Mouse (Mus musculus): ENCODE data around the gene Grip1. TPM values are rescaled to one million over a fixed set of nuclear protein-coding genes. Genes with fewer than 3 reads are reported as not detected.

Grip1 gene
- polyA plus RNA-seq, 1 experiment from 2014 or later: 16.2 TPM

DNA sequence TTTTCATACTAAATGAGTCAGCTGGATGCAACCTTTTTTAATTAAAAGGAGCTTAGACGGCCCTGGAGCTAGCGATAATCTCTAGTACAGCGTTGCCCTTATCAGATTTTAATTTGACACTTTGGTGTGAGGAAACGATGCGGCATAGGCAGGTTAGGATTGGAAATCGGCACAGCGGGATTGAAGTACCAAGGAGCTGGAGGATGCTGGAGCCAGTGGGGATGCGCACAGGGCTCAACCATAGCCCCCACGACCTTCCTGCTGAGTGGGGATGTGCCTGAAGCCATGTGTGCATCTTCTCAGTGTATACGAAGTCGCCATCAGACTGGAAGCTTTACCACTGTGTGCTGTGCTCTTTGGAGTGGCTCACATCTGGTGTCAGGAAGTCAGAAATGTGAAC, 526.4 kb downstream of the Grip1 start:
- Histone ChIP-seq H3K4me1 (ENCODE audit: control insufficient read depth, insufficient read depth, low read length) (no peaks in the 10 kb centered on the region), H3K36me3 (ENCODE audit: control insufficient read depth, insufficient read depth, low read length) (no peaks in the 10 kb centered on the region), H3K27me3 (ENCODE audit: control insufficient read depth, insufficient read depth, low read length) (no peaks in the 10 kb centered on the region), H3K4me2 (ENCODE audit: low read depth) (no peak overlapping the region), H3K9ac (ENCODE audit: low read length) (no peak overlapping the region), H3K27ac (ENCODE audit: low read depth, low read length) (no peak overlapping the region), H3K4me3 (ENCODE audit: low read depth, low read length) (no peak overlapping the region), H3K9me3 (ENCODE audit: control insufficient read depth, low read length) (no peaks in the 10 kb centered on the region)
- 60% methylated on average over 11 of the region's 11 CpGs for WGBS
- no peak for DNase-seq (ENCODE audit: low spot score)
- no peak for ATAC-seq (ENCODE audit: insufficient read depth, low FRiP score, low TSS enrichment)

DNA sequence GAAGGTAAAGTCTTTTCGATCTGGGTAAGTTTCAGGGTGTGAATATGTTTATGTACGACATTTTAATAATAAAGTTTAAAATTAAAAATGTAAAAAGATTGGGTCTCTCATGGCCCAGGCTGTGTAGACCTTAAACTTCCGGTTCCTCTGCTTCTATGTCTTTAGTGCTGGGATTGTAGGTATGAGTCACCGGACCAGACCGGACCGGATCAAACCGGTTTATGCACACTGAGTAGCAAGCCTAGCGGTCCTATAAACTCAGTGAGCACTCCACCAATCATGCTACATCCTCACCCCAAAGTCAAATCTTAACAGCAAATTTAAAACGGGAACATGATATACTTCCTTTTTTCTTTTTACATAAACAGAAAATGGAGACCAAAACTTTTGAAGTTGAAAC, 530.7 kb downstream of the Grip1 start:
- Histone ChIP-seq H3K4me3 (ENCODE audit: low read depth, low read length) (no peak overlapping the region), H3K4me1 (ENCODE audit: control insufficient read depth, insufficient read depth, low read length) (no peaks in the 10 kb centered on the region), H3K9ac (ENCODE audit: low read length) (no peak overlapping the region), H3K9me3 (ENCODE audit: control insufficient read depth, low read length) (no peaks in the 10 kb centered on the region), H3K27me3 (ENCODE audit: control insufficient read depth, insufficient read depth, low read length) (no peaks in the 10 kb centered on the region), H3K4me2 (ENCODE audit: low read depth) (no peak overlapping the region), H3K36me3 (ENCODE audit: control insufficient read depth, insufficient read depth, low read length) (no peaks in the 10 kb centered on the region), H3K27ac (ENCODE audit: low read depth, low read length) (no peak overlapping the region)
- ATAC-seq (ENCODE audit: insufficient read depth, low FRiP score, low TSS enrichment) (no peak), DNase-seq (ENCODE audit: low spot score) (no peak)
- 94% methylated on average over 9 of the region's 9 CpGs for WGBS

DNA sequence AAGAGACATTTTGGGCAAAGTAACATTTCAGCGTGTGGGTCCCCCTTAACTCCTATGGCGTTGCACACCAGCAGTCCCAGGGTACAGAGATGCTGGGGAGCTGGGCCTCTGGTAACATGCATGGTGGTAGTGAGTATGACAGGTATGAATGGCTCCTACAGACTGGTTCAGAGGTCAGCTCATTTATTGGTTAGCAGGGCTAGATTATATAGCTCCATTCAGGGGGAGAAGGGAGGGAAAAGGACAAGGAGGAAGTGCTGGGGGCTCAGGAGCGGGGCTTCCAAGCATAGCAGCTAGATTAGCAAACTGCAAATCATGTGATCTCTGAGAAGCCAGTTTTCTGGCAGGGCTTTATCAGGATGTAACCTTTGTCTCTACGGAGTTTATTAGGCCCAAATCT, 544.8 kb downstream of the Grip1 start:
- no peak overlapping the region for H3K4me2 ChIP-seq (ENCODE audit: low read depth)
- no peak for ATAC-seq (ENCODE audit: insufficient read depth, low FRiP score, low TSS enrichment)
- H3K27me3 ChIP-seq (ENCODE audit: control insufficient read depth, insufficient read depth, low read length): no peaks in the 10 kb centered on the region
- no peak overlapping the region for H3K27ac ChIP-seq (ENCODE audit: low read depth, low read length)
- H3K36me3 ChIP-seq (ENCODE audit: control insufficient read depth, insufficient read depth, low read length): no peaks in the 10 kb centered on the region
- H3K9ac ChIP-seq (ENCODE audit: low read length): no peak overlapping the region
- no peak overlapping the region for H3K4me3 ChIP-seq (ENCODE audit: low read depth, low read length)
- no peaks in the 10 kb centered on the region for H3K9me3 ChIP-seq (ENCODE audit: control insufficient read depth, low read length)
- 87% methylated on average over 4 of the region's 4 CpGs for WGBS
- H3K4me1 ChIP-seq (ENCODE audit: control insufficient read depth, insufficient read depth, low read length): no peaks in the 10 kb centered on the region
- no peak for DNase-seq (ENCODE audit: low spot score)

DNA sequence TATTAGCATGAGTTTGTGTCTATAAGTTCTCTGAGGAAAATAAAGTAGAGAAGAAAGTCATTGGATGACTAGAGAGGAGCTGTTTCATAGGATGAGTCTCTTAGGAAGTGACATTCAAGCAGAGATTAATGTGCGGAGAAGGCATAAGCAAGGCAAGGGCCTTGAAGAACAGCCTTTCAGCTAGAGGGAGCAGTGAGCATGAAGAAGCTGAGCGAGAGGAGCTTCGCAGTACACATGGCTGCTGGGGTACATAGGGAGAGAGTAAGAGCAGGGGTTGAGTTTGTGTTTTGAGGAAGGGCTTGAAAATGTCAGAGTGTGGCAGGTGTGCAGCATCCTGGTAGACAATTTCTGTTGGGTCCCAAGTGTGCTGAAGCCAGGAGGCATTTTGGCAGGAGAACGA, 548.5 kb downstream of the Grip1 start:
- no peaks in the 10 kb centered on the region for H3K4me1 ChIP-seq (ENCODE audit: control insufficient read depth, insufficient read depth, low read length)
- ATAC-seq (ENCODE audit: insufficient read depth, low FRiP score, low TSS enrichment) (no peak), DNase-seq (ENCODE audit: low spot score) (no peak)
- H3K4me2 ChIP-seq (ENCODE audit: low read depth): no peak overlapping the region
- no peak overlapping the region for H3K4me3 ChIP-seq (ENCODE audit: low read depth, low read length)
- no peaks in the 10 kb centered on the region for H3K27me3 ChIP-seq (ENCODE audit: control insufficient read depth, insufficient read depth, low read length)
- no peaks in the 10 kb centered on the region for H3K36me3 ChIP-seq (ENCODE audit: control insufficient read depth, insufficient read depth, low read length)
- H3K27ac ChIP-seq (ENCODE audit: low read depth, low read length): no peak overlapping the region
- 90% methylated on average over 4 of the region's 4 CpGs for WGBS
- no peaks in the 10 kb centered on the region for H3K9me3 ChIP-seq (ENCODE audit: control insufficient read depth, low read length)
- H3K9ac ChIP-seq (ENCODE audit: low read length): no peak overlapping the region

DNA sequence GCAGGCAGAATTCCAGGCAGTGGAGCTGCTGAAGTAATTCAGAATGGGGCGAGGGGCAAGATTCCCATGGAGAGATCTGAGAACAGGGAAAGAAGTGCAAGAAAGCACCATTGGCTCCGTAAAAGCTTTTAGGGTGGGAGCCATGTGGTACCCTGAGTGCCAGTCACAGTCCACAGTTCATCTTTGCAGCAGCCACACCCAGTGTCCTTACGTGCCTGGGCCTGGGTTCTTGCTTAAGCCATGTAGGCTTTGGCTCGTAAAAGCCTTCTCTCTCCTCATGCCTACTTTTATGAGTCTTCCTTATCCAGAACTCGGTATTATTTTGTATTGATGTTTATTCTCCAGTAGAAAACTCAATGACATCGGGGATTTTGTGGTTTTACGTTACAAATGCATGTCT, 550.5 kb downstream of the Grip1 start:
- H3K27ac ChIP-seq (ENCODE audit: low read depth, low read length): no peak overlapping the region
- no peak for ATAC-seq (ENCODE audit: insufficient read depth, low FRiP score, low TSS enrichment)
- WGBS: 89% methylated on average over 7 of the region's 7 CpGs
- H3K4me3 ChIP-seq (ENCODE audit: low read depth, low read length): no peak overlapping the region
- DNase-seq (ENCODE audit: low spot score): no peak
- H3K4me2 ChIP-seq (ENCODE audit: low read depth): no peak overlapping the region
- H3K27me3 ChIP-seq (ENCODE audit: control insufficient read depth, insufficient read depth, low read length): no peaks in the 10 kb centered on the region
- no peaks in the 10 kb centered on the region for H3K4me1 ChIP-seq (ENCODE audit: control insufficient read depth, insufficient read depth, low read length)
- H3K36me3 ChIP-seq (ENCODE audit: control insufficient read depth, insufficient read depth, low read length): no peaks in the 10 kb centered on the region
- H3K9ac ChIP-seq (ENCODE audit: low read length): no peak overlapping the region
- H3K9me3 ChIP-seq (ENCODE audit: control insufficient read depth, low read length): no peaks in the 10 kb centered on the region

DNA sequence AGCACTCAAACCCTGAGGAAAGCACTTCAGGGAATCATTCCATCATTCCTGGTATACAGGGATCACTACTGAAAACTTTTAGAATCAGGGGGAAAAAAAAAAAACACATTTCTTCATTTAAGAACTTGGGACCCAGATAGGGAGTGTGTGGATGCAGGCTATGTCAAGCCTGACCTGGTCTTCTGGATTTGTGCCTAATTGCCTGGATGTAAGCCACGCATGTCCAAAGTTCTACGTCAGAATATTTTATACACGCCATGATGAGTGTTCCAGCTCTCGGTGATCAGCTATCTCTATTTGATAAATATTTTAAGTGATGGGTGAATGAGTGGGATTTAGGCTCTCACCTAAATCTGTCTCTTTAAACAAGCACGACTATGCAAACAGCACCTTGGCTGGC, 552.0 kb downstream of the Grip1 start:
- no peaks in the 10 kb centered on the region for H3K27me3 ChIP-seq (ENCODE audit: control insufficient read depth, insufficient read depth, low read length)
- H3K27ac ChIP-seq (ENCODE audit: low read depth, low read length): no peak overlapping the region
- H3K4me1 ChIP-seq (ENCODE audit: control insufficient read depth, insufficient read depth, low read length): no peaks in the 10 kb centered on the region
- no peak for DNase-seq (ENCODE audit: low spot score)
- H3K4me2 ChIP-seq (ENCODE audit: low read depth): no peak overlapping the region
- no peaks in the 10 kb centered on the region for H3K36me3 ChIP-seq (ENCODE audit: control insufficient read depth, insufficient read depth, low read length)
- H3K4me3 ChIP-seq (ENCODE audit: low read depth, low read length): no peak overlapping the region
- ATAC-seq (ENCODE audit: insufficient read depth, low FRiP score, low TSS enrichment): no peak
- WGBS: 94% methylated on average over 5 of the region's 5 CpGs
- no peak overlapping the region for H3K9ac ChIP-seq (ENCODE audit: low read length)
- no peaks in the 10 kb centered on the region for H3K9me3 ChIP-seq (ENCODE audit: control insufficient read depth, low read length)

DNA sequence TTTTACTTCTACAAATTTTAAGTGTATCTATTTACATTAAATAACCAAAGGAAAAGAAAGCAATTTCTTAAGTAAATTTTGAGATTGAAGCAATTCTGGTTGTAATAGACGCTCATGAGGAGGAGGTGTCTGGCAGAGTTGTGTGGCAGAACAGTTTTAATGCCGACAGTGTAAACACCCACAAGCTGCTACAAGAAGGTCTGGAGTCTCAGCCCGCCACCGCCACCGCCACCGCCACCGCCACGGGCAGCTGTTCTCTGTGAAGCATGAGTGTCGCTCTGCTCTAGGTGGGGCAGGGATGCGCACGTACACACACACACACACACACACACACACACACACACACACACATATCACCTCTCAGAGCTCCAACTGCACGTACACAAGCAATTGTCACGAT, 558.7 kb downstream of the Grip1 start:
- no peaks in the 10 kb centered on the region for H3K4me1 ChIP-seq (ENCODE audit: control insufficient read depth, insufficient read depth, low read length)
- no peak for ATAC-seq (ENCODE audit: insufficient read depth, low FRiP score, low TSS enrichment)

DNA sequence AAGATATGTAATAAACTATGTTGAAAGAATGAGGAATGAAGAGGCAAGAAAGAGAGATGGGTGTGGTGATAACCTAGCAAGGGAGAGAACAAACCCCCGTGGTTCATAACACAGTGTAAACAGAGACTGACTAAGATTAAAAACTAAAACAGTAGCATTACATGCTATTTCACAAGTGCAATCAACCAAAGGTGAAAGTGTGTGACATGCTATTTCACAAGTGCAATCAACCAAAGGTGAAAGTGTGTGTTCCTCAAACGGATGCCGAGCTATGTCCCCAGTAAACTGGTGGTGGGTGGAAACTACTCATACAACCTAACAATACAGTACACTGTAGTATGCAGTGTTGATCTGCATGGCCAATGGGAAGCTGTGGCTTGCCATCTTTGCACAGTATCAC, 561.5 kb downstream of the Grip1 start:
- WGBS: 95% methylated on average over 3 of the region's 3 CpGs
- H3K4me3 ChIP-seq (ENCODE audit: low read depth, low read length): no peak overlapping the region
- no peaks in the 10 kb centered on the region for H3K4me1 ChIP-seq (ENCODE audit: control insufficient read depth, insufficient read depth, low read length)
- H3K9me3 ChIP-seq (ENCODE audit: control insufficient read depth, low read length): no peaks in the 10 kb centered on the region
- no peaks in the 10 kb centered on the region for H3K36me3 ChIP-seq (ENCODE audit: control insufficient read depth, insufficient read depth, low read length)
- no peak overlapping the region for H3K9ac ChIP-seq (ENCODE audit: low read length)
- H3K27me3 ChIP-seq (ENCODE audit: control insufficient read depth, insufficient read depth, low read length): no peaks in the 10 kb centered on the region
- no peak for DNase-seq (ENCODE audit: low spot score)
- ATAC-seq (ENCODE audit: insufficient read depth, low FRiP score, low TSS enrichment): no peak
- no peak overlapping the region for H3K4me2 ChIP-seq (ENCODE audit: low read depth)
- H3K27ac ChIP-seq (ENCODE audit: low read depth, low read length): no peak overlapping the region

More for the DNA sequence above, 558.7 kb downstream of the Grip1 start:
- H3K4me2 ChIP-seq (ENCODE audit: low read depth): no peak overlapping the region
- H3K9ac ChIP-seq (ENCODE audit: low read length): no peak overlapping the region
- DNase-seq (ENCODE audit: low spot score): no peak
- no peaks in the 10 kb centered on the region for H3K9me3 ChIP-seq (ENCODE audit: control insufficient read depth, low read length)
- H3K36me3 ChIP-seq (ENCODE audit: control insufficient read depth, insufficient read depth, low read length): no peaks in the 10 kb centered on the region
- H3K27ac ChIP-seq (ENCODE audit: low read depth, low read length): no peak overlapping the region
- no peaks in the 10 kb centered on the region for H3K27me3 ChIP-seq (ENCODE audit: control insufficient read depth, insufficient read depth, low read length)
- 96% methylated on average over 13 of the region's 13 CpGs for WGBS
- no peak overlapping the region for H3K4me3 ChIP-seq (ENCODE audit: low read depth, low read length)

DNA sequence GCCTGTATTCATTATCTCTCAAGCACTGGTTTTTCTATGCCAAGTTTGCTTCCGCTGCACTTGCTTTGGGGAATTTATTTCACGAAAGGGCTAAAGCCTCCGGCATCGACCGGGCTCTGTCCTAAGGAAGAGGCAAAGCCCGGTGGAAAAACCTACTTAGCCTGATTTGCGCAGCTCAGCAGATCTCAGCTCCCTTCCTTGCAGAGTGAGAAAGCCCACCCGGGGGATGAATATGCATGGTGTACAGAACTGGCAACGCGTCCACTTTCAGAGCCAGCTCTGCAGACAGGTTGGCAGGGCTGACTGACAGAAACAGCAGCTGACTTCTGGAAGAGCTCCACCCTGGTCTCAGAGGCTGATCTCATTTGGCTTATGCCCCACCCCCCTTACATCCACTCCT, 572.8 kb downstream of the Grip1 start:
- H3K4me3 ChIP-seq (ENCODE audit: low read depth, low read length): no peak overlapping the region
- no peaks in the 10 kb centered on the region for H3K9me3 ChIP-seq (ENCODE audit: control insufficient read depth, low read length)
- H3K4me1 ChIP-seq (ENCODE audit: control insufficient read depth, insufficient read depth, low read length): no peaks in the 10 kb centered on the region
- no peak overlapping the region for H3K4me2 ChIP-seq (ENCODE audit: low read depth)
- ATAC-seq (ENCODE audit: insufficient read depth, low FRiP score, low TSS enrichment) (no peak), DNase-seq (ENCODE audit: low spot score) (no peak)
- H3K36me3 ChIP-seq (ENCODE audit: control insufficient read depth, insufficient read depth, low read length): no peaks in the 10 kb centered on the region
- H3K27ac ChIP-seq (ENCODE audit: low read depth, low read length): no peak overlapping the region
- WGBS: 82% methylated on average over 10 of the region's 10 CpGs
- no peak overlapping the region for H3K9ac ChIP-seq (ENCODE audit: low read length)
- H3K27me3 ChIP-seq (ENCODE audit: control insufficient read depth, insufficient read depth, low read length): no peaks in the 10 kb centered on the region

Data from neural tube, embryonic 11.5 days (tissue).